Mouse (Mus musculus): ENCODE results near the gene Olfr700. TPM values are rescaled to one million over a fixed set of nuclear protein-coding genes. Genes with fewer than 3 reads are reported as not detected.

The Olfr700 gene
- not detected for polyA plus RNA-seq (2015; fragmentation: Illumina TruSeq; extraction: RNeasy Lipid Tissue Mini Kit (QIAGEN cat#74804); ENCODE audit: insufficient read depth, low replicate concordance)

DNA sequence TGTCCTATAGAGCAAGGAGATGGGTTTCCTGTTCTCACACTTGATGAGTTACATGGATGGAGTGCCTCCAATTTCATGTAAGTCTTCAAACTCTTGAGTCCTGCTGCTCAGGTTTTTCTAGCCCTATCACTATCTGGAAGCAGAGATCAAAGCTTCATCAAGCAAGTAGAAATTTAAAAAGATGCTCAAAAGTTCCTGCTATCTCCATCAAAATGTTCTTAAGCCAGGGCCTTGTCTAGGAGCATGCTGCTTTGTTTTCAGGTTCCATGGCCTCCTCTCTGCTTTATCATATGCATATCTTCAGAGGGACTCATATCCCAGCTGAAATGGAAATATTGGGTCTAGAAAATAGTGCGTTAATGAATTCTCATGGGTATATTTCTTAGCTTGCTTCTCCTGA lies at the start of gene Olfr700:
TSS of gene Olfr700 (minus strand) at position 101 of the 400 bp plus-strand sequence.

GRCm38 (mm10) chr7:106843060-106843459 lies 34.4 kb upstream of the Olfr700 start, which contains the start of gene Olfr703:
Gene Olfr703, plus strand, starts transcription at chr7:106843360.

DNA sequence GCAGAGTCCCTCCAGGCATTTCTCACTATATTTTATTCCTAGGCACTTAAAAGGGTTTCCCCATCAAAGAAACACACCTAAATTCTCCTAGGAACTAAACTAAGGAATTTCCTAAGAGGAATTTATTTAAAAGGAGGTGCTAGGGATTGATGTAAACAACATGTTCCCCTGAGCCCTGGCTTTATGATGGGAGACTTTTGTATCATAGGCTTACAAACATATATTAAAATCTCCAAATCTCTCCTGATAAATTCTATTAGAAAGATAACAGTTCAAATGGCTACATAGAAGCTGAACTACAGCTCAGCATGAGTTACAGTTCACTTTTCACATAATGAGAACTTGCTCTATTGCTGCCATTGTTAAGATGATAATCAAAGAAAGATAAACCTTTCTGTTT lies 25.2 kb upstream of the Olfr700 start, which contains the start of gene Olfr702:
TSS of gene Olfr702 (minus strand) at position 101 of the 400 bp plus-strand sequence.

GRCm38 (mm10) chr7:106813829-106814228 lies 5.2 kb upstream of the Olfr700 start, which contains the start of gene Olfr701:
Gene Olfr701, plus strand, starts transcription at chr7:106814129.

DNA sequence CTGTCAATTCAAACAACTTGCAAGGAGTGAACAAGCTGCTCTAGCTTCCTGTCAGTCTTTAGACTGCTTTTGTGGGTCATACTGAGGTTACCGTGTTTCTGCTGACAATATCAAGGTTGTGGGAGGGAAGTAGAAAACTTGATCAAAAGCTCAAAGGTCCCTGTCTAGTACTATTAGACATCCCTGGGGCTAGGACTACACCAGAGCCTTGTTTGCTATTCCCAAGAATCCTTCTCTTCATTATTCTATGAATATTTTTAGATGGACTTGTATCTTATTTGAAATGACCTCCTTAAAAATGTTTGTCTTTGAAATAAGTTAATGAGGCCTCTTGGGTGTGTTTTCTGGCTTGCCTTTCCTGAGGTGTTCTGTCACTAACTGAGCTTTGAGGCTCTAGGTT lies 15.5 kb downstream of the Olfr700 start, which contains the start of gene Olfr699:
TSS of gene Olfr699 (minus strand) at position 101 of the 400 bp plus-strand sequence.

Other genes starting within 250 kb of the Olfr700 start
- gene Olfr693, start 128.2 kb downstream of the Olfr700 start, polyA plus RNA-seq (2015; fragmentation: Illumina TruSeq; extraction: RNeasy Lipid Tissue Mini Kit (QIAGEN cat#74804); ENCODE audit: insufficient read depth, low replicate concordance), result not detected
- not detected for gene Olfr694, start 117.0 kb downstream of the Olfr700 start, polyA plus RNA-seq (2015; fragmentation: Illumina TruSeq; extraction: RNeasy Lipid Tissue Mini Kit (QIAGEN cat#74804); ENCODE audit: insufficient read depth, low replicate concordance)
- not detected for gene Olfr695, start 92.4 kb downstream of the Olfr700 start, polyA plus RNA-seq (2015; fragmentation: Illumina TruSeq; extraction: RNeasy Lipid Tissue Mini Kit (QIAGEN cat#74804); ENCODE audit: insufficient read depth, low replicate concordance)
- not detected for gene Olfr697, start 66.4 kb downstream of the Olfr700 start, polyA plus RNA-seq (2015; fragmentation: Illumina TruSeq; extraction: RNeasy Lipid Tissue Mini Kit (QIAGEN cat#74804); ENCODE audit: insufficient read depth, low replicate concordance)
- not detected for gene Olfr698, start 53.4 kb downstream of the Olfr700 start, polyA plus RNA-seq (2015; fragmentation: Illumina TruSeq; extraction: RNeasy Lipid Tissue Mini Kit (QIAGEN cat#74804); ENCODE audit: insufficient read depth, low replicate concordance)
- not detected for gene Olfr699, start 15.6 kb downstream of the Olfr700 start, polyA plus RNA-seq (2015; fragmentation: Illumina TruSeq; extraction: RNeasy Lipid Tissue Mini Kit (QIAGEN cat#74804); ENCODE audit: insufficient read depth, low replicate concordance)
- gene Olfr701, start 5.3 kb upstream of the Olfr700 start, polyA plus RNA-seq (2015; fragmentation: Illumina TruSeq; extraction: RNeasy Lipid Tissue Mini Kit (QIAGEN cat#74804); ENCODE audit: insufficient read depth, low replicate concordance), result not detected
- gene Olfr702, start 25.1 kb upstream of the Olfr700 start, polyA plus RNA-seq (2015; fragmentation: Illumina TruSeq; extraction: RNeasy Lipid Tissue Mini Kit (QIAGEN cat#74804); ENCODE audit: insufficient read depth, low replicate concordance), result not detected
- gene Olfr703, start 34.5 kb upstream of the Olfr700 start, polyA plus RNA-seq (2015; fragmentation: Illumina TruSeq; extraction: RNeasy Lipid Tissue Mini Kit (QIAGEN cat#74804); ENCODE audit: insufficient read depth, low replicate concordance), result not detected
- not detected for gene Olfr704, start 54.4 kb upstream of the Olfr700 start, polyA plus RNA-seq (2015; fragmentation: Illumina TruSeq; extraction: RNeasy Lipid Tissue Mini Kit (QIAGEN cat#74804); ENCODE audit: insufficient read depth, low replicate concordance)
- not detected for gene Olfr705, start 68.1 kb upstream of the Olfr700 start, polyA plus RNA-seq (2015; fragmentation: Illumina TruSeq; extraction: RNeasy Lipid Tissue Mini Kit (QIAGEN cat#74804); ENCODE audit: insufficient read depth, low replicate concordance)
- not detected for gene Olfr706, start 79.3 kb upstream of the Olfr700 start, polyA plus RNA-seq (2015; fragmentation: Illumina TruSeq; extraction: RNeasy Lipid Tissue Mini Kit (QIAGEN cat#74804); ENCODE audit: insufficient read depth, low replicate concordance)
- not detected for gene Olfr707, start 92.4 kb upstream of the Olfr700 start, polyA plus RNA-seq (2015; fragmentation: Illumina TruSeq; extraction: RNeasy Lipid Tissue Mini Kit (QIAGEN cat#74804); ENCODE audit: insufficient read depth, low replicate concordance)
- not detected for gene Olfr1532-ps1, start 99.2 kb upstream of the Olfr700 start, polyA plus RNA-seq (2015; fragmentation: Illumina TruSeq; extraction: RNeasy Lipid Tissue Mini Kit (QIAGEN cat#74804); ENCODE audit: insufficient read depth, low replicate concordance)
- not detected for gene Olfr709-ps1, start 123.4 kb upstream of the Olfr700 start, polyA plus RNA-seq (2015; fragmentation: Illumina TruSeq; extraction: RNeasy Lipid Tissue Mini Kit (QIAGEN cat#74804); ENCODE audit: insufficient read depth, low replicate concordance)
- gene Olfr710, start 139.5 kb upstream of the Olfr700 start, polyA plus RNA-seq (2015; fragmentation: Illumina TruSeq; extraction: RNeasy Lipid Tissue Mini Kit (QIAGEN cat#74804); ENCODE audit: insufficient read depth, low replicate concordance), result not detected
- gene Olfr6, start 155.1 kb upstream of the Olfr700 start, polyA plus RNA-seq (2015; fragmentation: Illumina TruSeq; extraction: RNeasy Lipid Tissue Mini Kit (QIAGEN cat#74804); ENCODE audit: insufficient read depth, low replicate concordance), result not detected
- not detected for gene Olfr711, start 166.6 kb upstream of the Olfr700 start, polyA plus RNA-seq (2015; fragmentation: Illumina TruSeq; extraction: RNeasy Lipid Tissue Mini Kit (QIAGEN cat#74804); ENCODE audit: insufficient read depth, low replicate concordance)
- gene Olfr2, start 197.2 kb upstream of the Olfr700 start, polyA plus RNA-seq (2015; fragmentation: Illumina TruSeq; extraction: RNeasy Lipid Tissue Mini Kit (QIAGEN cat#74804); ENCODE audit: insufficient read depth, low replicate concordance), result not detected
- gene Olfr713, start 222.3 kb upstream of the Olfr700 start, polyA plus RNA-seq (2015; fragmentation: Illumina TruSeq; extraction: RNeasy Lipid Tissue Mini Kit (QIAGEN cat#74804); ENCODE audit: insufficient read depth, low replicate concordance), result not detected

Measured in spleen, adult 10 weeks (tissue).